9 mouse cellular contexts compared by ENCODE assay signal in genomic region chr19:21152027-21152426, GRCm38 (mm10).
DNase-seq lines count a peak whose midpoint lies in the region; ATAC-seq lines count a peak whose summit lies in the region.
"Had no signal": no experiment of that assay in that cellular context is flagged by ENCODE, and none has a peak within 500 bp of the region (broad histone marks: within the 10 kb centered on the region; RNA-seq: fewer than 3 reads in every experiment).

No protein-coding gene starts in this region.

- DNase-seq in frontal cortex, postnatal 14 days (ENCODE audit: low spot score in 2 of 2): no peak
- peak; percentile 53 for DNase-seq in adipocyte (ENCODE audit: low spot score)
- DNase-seq in embryo, embryonic 11 days: peak; percentile 46
- peak; percentile 13 to 18 for DNase-seq in layer of hippocampus, postnatal 36 days
- DNase-seq in thymus, adult 18-20 months: no peak
- DNase-seq in urinary bladder, adult 2 months (ENCODE audit: low spot score): no peak
- DNase-seq: thymus, postnatal 25 days had no signal

- peak; percentile 57 for ATAC-seq in frontal cortex, adult (ENCODE audit: low TSS enrichment)
- no peak for ATAC-seq in erythroid progenitor cell, adult 5-6 weeks (replicated peaks; ENCODE audit: low FRiP score, poor library complexity, severe bottlenecking)

Comparison
In these comparisons a context has a peak if more than half of its experiments do, and no peak if none do; other contexts are left out.
1. DNase-seq: peak in adipocyte (single experiment), embryo, embryonic 11 days (single experiment) and layer of hippocampus, postnatal 36 days (2 of 2); none in frontal cortex, postnatal 14 days (0 of 2), thymus, adult 18-20 months (0 of 2) and urinary bladder, adult 2 months (single experiment).